Mouse (Mus musculus): ENCODE data around the gene Nphs1. TPM values are rescaled to one million over a fixed set of nuclear protein-coding genes. Genes with fewer than 3 reads are reported as not detected.
A peak's percentile ranks its signal among the peaks of the same experiment; 100 is the strongest.

Nphs1 gene
- total RNA-seq, 2 experiments from 2014 or later = not detected

GRCm38 (mm10) chr7:30534633-30535577 is 76.8 kb downstream of the Nphs1 start, which contains the start of gene Arhgap33:
Gene Arhgap33, minus strand, starts transcription at chr7:30535060.
- DNase-seq = peak; percentile 94 to 96
- intact Hi-C loops (cut with DNase I) = no loop called here

Other genes with a start within 250 kb of the Nphs1 start
- 10 to 100 TPM; 55.5 to 60.7 TPM for gene Polr2i, start 226.4 kb upstream of the Nphs1 start, total RNA-seq (2021)
- gene Tbcb, start 226.0 kb upstream of the Nphs1 start, total RNA-seq (2021) = 10 to 100 TPM; 68.5 to 76.1 TPM
- not detected for gene Ovol3, start 222.6 kb upstream of the Nphs1 start, total RNA-seq (2021)
- under 1 TPM; 0.20 to 0.26 TPM for gene Thap8, start 178.2 kb upstream of the Nphs1 start, total RNA-seq (2021)
- 1 to 10 TPM; 5.4 to 5.7 TPM for gene Wdr62, start 177.9 kb upstream of the Nphs1 start, total RNA-seq (2021)
- 10 to 100 TPM; 14.0 TPM for gene Clip3, start 166.6 kb upstream of the Nphs1 start, total RNA-seq (2021)
- gene Alkbh6, start 149.6 kb upstream of the Nphs1 start, total RNA-seq (2021) = 10 to 100 TPM; 26.0 to 27.4 TPM
- gene Syne4, start 143.5 kb upstream of the Nphs1 start, total RNA-seq (2021) = under 1 TPM; 0.86 to 0.87 TPM
- 1 to 10 TPM in 1 of 2 experiments, under 1 TPM in 1; 0.87 to 1.0 TPM for gene E130208F15Rik, start 136.6 kb upstream of the Nphs1 start, total RNA-seq (2021)
- 10 to 100 TPM; 15.1 to 15.8 TPM for gene Sdhaf1, start 134.4 kb upstream of the Nphs1 start, total RNA-seq (2021)
- 1 to 10 TPM; 1.7 TPM for gene Lrfn3, start 95.5 kb upstream of the Nphs1 start, total RNA-seq (2021)
- gene Tyrobp, start 44.6 kb upstream of the Nphs1 start, total RNA-seq (2021) = 10 to 100 TPM; 12.9 to 16.5 TPM
- 1 to 10 TPM in 1 of 2 experiments, under 1 TPM in 1; 0.92 to 1.8 TPM for gene Hcst, start 38.5 kb upstream of the Nphs1 start, total RNA-seq (2021)
- gene Nfkbid, start 36.6 kb upstream of the Nphs1 start, total RNA-seq (2021) = under 1 TPM; 0.29 to 0.45 TPM
- 1 to 10 TPM; 4.1 to 6.2 TPM for gene Aplp1, start 12.8 kb upstream of the Nphs1 start, total RNA-seq (2021)
- gene Kirrel2, start 625 bp upstream of the Nphs1 start, total RNA-seq (2021) = under 1 TPM; 0.07 to 0.17 TPM
- not detected for gene Prodh2, start 35.3 kb downstream of the Nphs1 start, total RNA-seq (2021)
- 1 to 10 TPM; 3.7 to 3.9 TPM for gene Arhgap33, start 76.7 kb downstream of the Nphs1 start, total RNA-seq (2021)
- gene Hspb6, start 93.9 kb downstream of the Nphs1 start, total RNA-seq (2021) = 100 to 1,000 TPM; 391 to 393 TPM
- gene Proser3, start 94.0 kb downstream of the Nphs1 start, total RNA-seq (2021) = 1 to 10 TPM; 2.7 to 4.8 TPM
- 10 to 100 TPM; 15.0 to 23.6 TPM for gene Lin37, start 101.5 kb downstream of the Nphs1 start, total RNA-seq (2021)
- gene U2af1l4, start 105.0 kb downstream of the Nphs1 start, total RNA-seq (2021) = 10 to 100 TPM; 67.4 to 78.2 TPM
- 1 to 10 TPM; 1.7 to 1.8 TPM for gene Gm49396, start 105.0 kb downstream of the Nphs1 start, total RNA-seq (2021)
- gene Psenen, start 105.3 kb downstream of the Nphs1 start, total RNA-seq (2021) = 10 to 100 TPM; 78.2 to 80.1 TPM
- 1 to 10 TPM; 1.6 to 2.0 TPM for gene Igflr1, start 107.1 kb downstream of the Nphs1 start, total RNA-seq (2021)
- 10 to 100 TPM; 25.8 to 30.2 TPM for gene Kmt2b, start 130.4 kb downstream of the Nphs1 start, total RNA-seq (2021)
- gene Zbtb32, start 140.6 kb downstream of the Nphs1 start, total RNA-seq (2021) = not detected
- gene Upk1a, start 154.5 kb downstream of the Nphs1 start, total RNA-seq (2021) = under 1 TPM; 0.42 to 0.48 TPM
- gene Cox6b1, start 167.8 kb downstream of the Nphs1 start, total RNA-seq (2021) = 1,000 to 10,000 TPM; 4,137 to 4,381 TPM
- not detected for gene Etv2, start 177.5 kb downstream of the Nphs1 start, total RNA-seq (2021)
- gene Rbm42, start 192.0 kb downstream of the Nphs1 start, total RNA-seq (2021) = 10 to 100 TPM; 58.8 to 60.3 TPM
- gene Haus5, start 206.7 kb downstream of the Nphs1 start, total RNA-seq (2021) = 1 to 10 TPM; 6.7 to 7.7 TPM
- gene Pmis2, start 213.3 kb downstream of the Nphs1 start, total RNA-seq (2021) = under 1 TPM in 1 of 2 experiments, not detected in 1; 0.67 TPM
- not detected for gene 2200002J24Rik, start 240.6 kb downstream of the Nphs1 start, total RNA-seq (2021)